Mouse (Mus musculus) midbrain, embryonic 16.5 days (tissue): ENCODE results near the gene Eif4ebp2. TPM values are rescaled to one million over a fixed set of nuclear protein-coding genes. Genes with fewer than 3 reads are reported as not detected.
"Not testable (repeated sequence)": the region's sequence is repeated elsewhere in the genome, so short reads cannot be mapped to it uniquely, and the experiment has no call there.

Experiments used
- ATAC-seq: fragments of 200-750 bp; cut with Nextera tagmentation; 2 replicates; pipeline ENCODE4 v1.8.0; 2017; ENCODE audit warnings: moderate TSS enrichment
- H3K27ac ChIP-seq: fragments of 300-500 bp; sonication (generic); 2 replicates; pipeline ENCODE4 v1.5.1; 2014; ENCODE audit warnings: mild to moderate bottlenecking, low read length, mixed read lengths
- H3K27me3 ChIP-seq: fragments of 300-500 bp; sonication (generic); 2 replicates; pipeline ENCODE4 v1.6.1; 2014; ENCODE audit warnings: low read depth, low read length, mixed read lengths; ENCODE audit not compliant: control insufficient read depth, insufficient read depth
- H3K36me3 ChIP-seq: fragments of 300-500 bp; sonication (generic); 2 replicates; pipeline ENCODE4 v1.6.1; 2014; ENCODE audit warnings: mild to moderate bottlenecking, low read length, moderate library complexity, mixed read lengths; ENCODE audit not compliant: control insufficient read depth, insufficient read depth
- H3K4me1 ChIP-seq: fragments of 300-500 bp; sonication (generic); 2 replicates; pipeline ENCODE4 v1.6.1; 2014; ENCODE audit warnings: mild to moderate bottlenecking, low read length, mixed read lengths; ENCODE audit not compliant: control insufficient read depth, insufficient read depth
- H3K4me2 ChIP-seq: fragments of 300-500 bp; sonication (generic); 2 replicates; pipeline ENCODE4 v1.6.1; 2014; ENCODE audit warnings: mild to moderate bottlenecking, low read length, mixed read lengths
- H3K4me3 ChIP-seq: fragments of 300-500 bp; sonication (generic); 2 replicates; pipeline ENCODE4 v1.5.1; 2014; ENCODE audit warnings: low read depth, mild to moderate bottlenecking, low read length, moderate library complexity, mixed read lengths
- H3K9ac ChIP-seq: fragments of 300-500 bp; sonication (generic); 2 replicates; pipeline ENCODE4 v1.6.1; 2014; ENCODE audit warnings: low read depth, low read length, mixed read lengths
- H3K9me3 ChIP-seq: fragments of 300-500 bp; sonication (generic); replicated peaks from 2 replicates; pipeline ENCODE4 v1.6.1; 2014; ENCODE audit warnings: mild to moderate bottlenecking, low read length, mixed read lengths; ENCODE audit not compliant: control insufficient read depth, poor library complexity, severe bottlenecking
- WGBS: fragments of 180-500 bp; shearing (Covaris S2); extraction: QIAGEN DNeasy Blood & Tissue Kit; methylation state at CpG from one replicate; pipeline ENCODE4 v1.1.7; 2014; 5-methylcytosine and 5-hydroxymethylcytosine counted together
- polyA plus RNA-seq: library from polyadenylated mRNA; unstranded; fragments of >200 nt; fragmentation: Nextera tagmentation; extraction: Ambion mirVana; gene quantifications from 2 replicates; pipeline ENCODE4 v1.2.1, GENCODE M21; 2015

Gene Eif4ebp2
- polyA plus RNA-seq, 1 experiment from 2014 or later: 36.9 TPM

GRCm38 (mm10) chr10:61474344-61474743 lies 21.9 kb upstream of the Eif4ebp2 start:
- no peak overlapping the region for H3K27ac ChIP-seq
- no peaks in the 10 kb centered on the region for H3K36me3 ChIP-seq
- peaks cover 14% of the 10 kb centered on the region for H3K4me1 ChIP-seq
- peak overlapping the region; percentile 81; the same call in 1 of the 2 replicates for H3K4me3 ChIP-seq
- H3K4me2 ChIP-seq: peak overlapping the region; percentile 98
- no peaks in the 10 kb centered on the region for H3K9me3 ChIP-seq
- WGBS: 79% methylated on average over 1 of the region's 1 CpGs
- no peak overlapping the region for H3K9ac ChIP-seq
- no peak for ATAC-seq
- no peaks in the 10 kb centered on the region for H3K27me3 ChIP-seq

GRCm38 (mm10) chr10:61473640-61474039 lies 21.2 kb upstream of the Eif4ebp2 start:
- H3K27ac ChIP-seq: no peak overlapping the region
- H3K36me3 ChIP-seq: no peaks in the 10 kb centered on the region
- H3K4me2 ChIP-seq: no peak overlapping the region
- no peak overlapping the region for H3K9ac ChIP-seq
- no peak for ATAC-seq
- peaks cover 14% of the 10 kb centered on the region for H3K4me1 ChIP-seq
- 71% methylated on average over 3 of the region's 3 CpGs for WGBS
- no peak overlapping the region for H3K4me3 ChIP-seq
- no peaks in the 10 kb centered on the region for H3K9me3 ChIP-seq
- H3K27me3 ChIP-seq: no peaks in the 10 kb centered on the region

GRCm38 (mm10) chr10:61468900-61469299 lies 16.4 kb upstream of the Eif4ebp2 start:
- ATAC-seq: no peak
- no peaks in the 10 kb centered on the region for H3K36me3 ChIP-seq

GRCm38 (mm10) chr10:61466873-61467272 lies 14.4 kb upstream of the Eif4ebp2 start:
- Histone ChIP-seq H3K9ac (no peak overlapping the region), H3K9me3 (no peaks in the 10 kb centered on the region), H3K4me1 (no peaks in the 10 kb centered on the region), H3K4me2 (no peak overlapping the region), H3K27me3 (no peaks in the 10 kb centered on the region), H3K27ac (no peak overlapping the region), H3K4me3 (no peak overlapping the region), H3K36me3 (no peaks in the 10 kb centered on the region)
- ATAC-seq: no peak
- WGBS: 30% methylated on average over 5 of the region's 5 CpGs

More at GRCm38 (mm10) chr10:61468900-61469299, 16.4 kb upstream of the Eif4ebp2 start:
- no peak overlapping the region for H3K4me2 ChIP-seq
- H3K27ac ChIP-seq: no peak overlapping the region
- H3K9me3 ChIP-seq: no peaks in the 10 kb centered on the region
- H3K27me3 ChIP-seq: no peaks in the 10 kb centered on the region
- 74% methylated on average over 7 of the region's 7 CpGs for WGBS
- H3K4me3 ChIP-seq: no peak overlapping the region
- no peak overlapping the region for H3K9ac ChIP-seq
- no peaks in the 10 kb centered on the region for H3K4me1 ChIP-seq

GRCm38 (mm10) chr10:61466242-61466641 lies 13.8 kb upstream of the Eif4ebp2 start:
- Histone ChIP-seq H3K4me3 (no peak overlapping the region), H3K9me3 (no peaks in the 10 kb centered on the region), H3K4me1 (no peaks in the 10 kb centered on the region), H3K27ac (no peak overlapping the region), H3K9ac (no peak overlapping the region), H3K36me3 (no peaks in the 10 kb centered on the region), H3K27me3 (no peaks in the 10 kb centered on the region), H3K4me2 (no peak overlapping the region)
- ATAC-seq: no peak
- WGBS: 70% methylated on average over 8 of the region's 8 CpGs

GRCm38 (mm10) chr10:61465009-61465408 lies 12.5 kb upstream of the Eif4ebp2 start:
- Histone ChIP-seq H3K4me2 (no peak overlapping the region), H3K4me3 (no peak overlapping the region), H3K27me3 (no peaks in the 10 kb centered on the region), H3K9me3 (no peaks in the 10 kb centered on the region), H3K4me1 (no peaks in the 10 kb centered on the region), H3K9ac (no peak overlapping the region), H3K36me3 (no peaks in the 10 kb centered on the region), H3K27ac (no peak overlapping the region)
- ATAC-seq: no peak
- WGBS: 80% methylated on average over 4 of the region's 4 CpGs

- H3K4me1 ChIP-seq: no peaks in the 10 kb centered on the region
- no peak overlapping the region for H3K9ac ChIP-seq
- H3K36me3 ChIP-seq: no peaks in the 10 kb centered on the region
- H3K4me3 ChIP-seq: no peak overlapping the region
- WGBS: 66% methylated on average over 3 of the region's 3 CpGs
- H3K9me3 ChIP-seq: no peaks in the 10 kb centered on the region
- ATAC-seq: no peak
- no peaks in the 10 kb centered on the region for H3K27me3 ChIP-seq
- no peak overlapping the region for H3K4me2 ChIP-seq
- H3K27ac ChIP-seq: no peak overlapping the region
Measured at GRCm38 (mm10) chr10:61457182-61457581, 4.7 kb upstream of the Eif4ebp2 start.

- 70% methylated on average over 3 of the region's 3 CpGs for WGBS
- Histone ChIP-seq H3K4me2 (peak overlapping the region; percentile 34; the same call in 1 of the 2 replicates), H3K4me3 (peak overlapping the region; percentile 99; the same call in 1 of the 2 replicates), H3K4me1 (peaks cover 26% of the 10 kb centered on the region)
- not testable (repeated sequence) for H3K9ac ChIP-seq, H3K9me3 ChIP-seq, H3K27me3 ChIP-seq, H3K27ac ChIP-seq, H3K36me3 ChIP-seq
- ATAC-seq: peak; percentile 18
Measured at GRCm38 (mm10) chr10:61453171-61453570, 710 bp upstream of the Eif4ebp2 start.

GRCm38 (mm10) chr10:61451931-61452617 lies 387 bp downstream of the Eif4ebp2 start:
- peak; percentile 65 for ATAC-seq
- Histone ChIP-seq H3K4me3 (peak overlapping the region; percentile 99), H3K36me3 (no peaks in the 10 kb centered on the region), H3K4me2 (peak overlapping the region; percentile 88), H3K27ac (peak overlapping the region; percentile 85), H3K4me1 (peaks cover 34% of the 10 kb centered on the region), H3K27me3 (no peaks in the 10 kb centered on the region), H3K9me3 (no peaks in the 10 kb centered on the region), H3K9ac (peak overlapping the region; percentile 97)
- WGBS: under 1% methylated on average over 62 of the region's 62 CpGs
